Comparison of ENCODE assay signal across 21 mouse cellular contexts in genomic region chr17:34174075-34174474, GRCm38 (mm10). TPM values are rescaled to one million over a fixed set of nuclear protein-coding genes. Genes with fewer than 3 reads are reported as not detected.
DNase-seq lines count a peak whose midpoint lies in the region; ATAC-seq and TF ChIP-seq lines count a peak whose summit lies in the region.
"Had no signal": no experiment of that assay in that cellular context is flagged by ENCODE, and none has a peak within 500 bp of the region (broad histone marks: within the 10 kb centered on the region; RNA-seq: fewer than 3 reads in every experiment).

No protein-coding gene starts in this region.

- H3K4me3 ChIP-seq in spleen, adult 2 months (ENCODE audit: extremely low read depth, insufficient read depth, insufficient read length): peak overlapping the region; percentile 24; the same call in 1 of the 2 replicates
- no peak overlapping the region for H3K4me3 ChIP-seq in hindbrain, embryonic 10.5 days
- H3K4me3 ChIP-seq: embryonic facial prominence, embryonic 10.5 days; forebrain, embryonic 13.5 days; heart, embryonic 13.5 days; hindbrain, embryonic 13.5 days had no signal

- H3K36me3 ChIP-seq in spleen, adult 2 months (ENCODE audit: control insufficient read depth, insufficient read depth, low read length): 0 out of 2 replicates have a peak, but pooled peaks cover 1% of the 10 kb centered on the region
- no peaks in the 10 kb centered on the region for H3K36me3 ChIP-seq in hindbrain, embryonic 10.5 days
- H3K36me3 ChIP-seq: embryonic facial prominence, embryonic 10.5 days; heart, embryonic 13.5 days; hindbrain, embryonic 13.5 days had no signal

- TF ChIP-seq POLR2A in spleen, adult 2 months (IDR thresholded peaks at IDR 0.05; ENCODE audit: low read depth, low read length): no peak

- peak in 1 of 2 experiments; percentile 41 for DNase-seq in spleen, adult 2 months (ENCODE audit: low read depth in 1 of 2, low spot score in 2 of 2)
- DNase-seq in spleen, adult 12 weeks (ENCODE audit: low spot score): no peak
- peak; percentile 80 for DNase-seq in A20 (ENCODE audit: low read depth, low spot score)
- peak; percentile 63 for DNase-seq in naive thymus-derived CD4-positive, alpha-beta T cell, adult 2 months (ENCODE audit: low read depth)
- DNase-seq in embryo, embryonic 10 days (ENCODE audit: low spot score): no peak
- no peak for DNase-seq in heart, postnatal 4 days
- no peak for DNase-seq in hindbrain, embryonic 10.5 days (ENCODE audit: low spot score)
- DNase-seq: adrenal gland, postnatal 14 days; cerebellum, adult 18-20 months; cerebellum, adult 9-11 months; cerebellum, postnatal 36 days; forebrain, postnatal 0 days; gastrocnemius, postnatal 14 days; heart, adult 11 months; heart, postnatal 36 days had no signal

- peaks cover 21% of the 10 kb centered on the region for H3K9me3 ChIP-seq in hindbrain, embryonic 10.5 days
- H3K9me3 ChIP-seq: hindbrain, embryonic 13.5 days had no signal

- H3K27me3 ChIP-seq in spleen, adult 2 months (ENCODE audit: control insufficient read depth, insufficient read depth, low read length): no peaks in the 10 kb centered on the region
- H3K27me3 ChIP-seq in hindbrain, embryonic 10.5 days (ENCODE audit: insufficient read depth, poor library complexity, severe bottlenecking): no peaks in the 10 kb centered on the region; the same call in 1 of the 2 replicates

- peaks cover 11% of the 10 kb centered on the region; the same call in 1 of the 2 replicates for H3K4me1 ChIP-seq in spleen, adult 2 months (ENCODE audit: control insufficient read depth, insufficient read depth, insufficient read length)
- H3K4me1 ChIP-seq in hindbrain, embryonic 10.5 days (replicated peaks): no peaks in the 10 kb centered on the region
- H3K4me1 ChIP-seq: embryonic facial prominence, embryonic 10.5 days; forebrain, embryonic 13.5 days; heart, embryonic 13.5 days; hindbrain, embryonic 13.5 days had no signal

- peak overlapping the region; percentile 76 for H3K27ac ChIP-seq in spleen, adult 2 months (ENCODE audit: insufficient read depth, low read length)
- no peak overlapping the region for H3K27ac ChIP-seq in hindbrain, embryonic 10.5 days
- H3K27ac ChIP-seq: embryonic facial prominence, embryonic 10.5 days; forebrain, embryonic 13.5 days; heart, embryonic 13.5 days; hindbrain, embryonic 13.5 days; hindbrain, postnatal 0 days had no signal

- TF ChIP-seq CTCF in spleen, adult 2 months (IDR thresholded peaks at IDR 0.05; ENCODE audit: extremely low read depth, insufficient read depth, insufficient read length, insufficient replicate concordance): no peak

- ATAC-seq in granulocyte monocyte progenitor cell, adult 5-6 weeks (replicated peaks; ENCODE audit: poor library complexity, severe bottlenecking): peak; percentile 56
- ATAC-seq: forebrain, embryonic 13.5 days; forebrain, postnatal 0 days; hindbrain, postnatal 0 days had no signal

- WGBS in spleen, adult 2 months: 24% methylated on average over 1 of the region's 1 CpGs
- 58% methylated on average over 1 of the region's 1 CpGs for WGBS in hindbrain, embryonic 10.5 days

RNA-seq across cellular contexts. Expression of gene Tap1, which starts 13.3 kb away (rescaled TPM):
- polyA plus RNA-seq in spleen, adult 2 months (2012; rRNA removed): 144 and 178 TPM in 2 replicates
- total RNA-seq in granulocyte monocyte progenitor cell, adult 5-6 weeks (2014; fragmentation: Nextera tagmentation): 45.4 and 60.7 TPM in 2 replicates
- 81.6 and 89.7 TPM in 2 replicates for total RNA-seq in granulocyte monocyte progenitor cell, adult 5-6 weeks (2017)
- total RNA-seq in heart, postnatal 4 days (2021): 1 to 10 TPM; 4.8 to 5.4 TPM
- 1.7 TPM in 2 replicates for polyA plus RNA-seq in hindbrain, embryonic 10.5 days (2016; fragmentation: Nextera tagmentation; extraction: Ambion mirVana)

RNA-seq across cellular contexts. Expression of gene Psmb9, which starts 13.5 kb away (rescaled TPM):
- 159 and 225 TPM in 2 replicates for polyA plus RNA-seq in spleen, adult 2 months (2012; rRNA removed)
- total RNA-seq in granulocyte monocyte progenitor cell, adult 5-6 weeks (2014; fragmentation: Nextera tagmentation): 144 and 147 TPM in 2 replicates
- total RNA-seq in granulocyte monocyte progenitor cell, adult 5-6 weeks (2017): 103 and 141 TPM in 2 replicates
- total RNA-seq in heart, postnatal 4 days (2021): 1 to 10 TPM; 2.5 to 3.8 TPM
- polyA plus RNA-seq in hindbrain, embryonic 10.5 days (2016; fragmentation: Nextera tagmentation; extraction: Ambion mirVana): 0.66 and 0.97 TPM in 2 replicates

RNA-seq across cellular contexts. Expression of gene H2-DMb1, which starts 21.2 kb away (rescaled TPM):
- 322 and 426 TPM in 2 replicates for polyA plus RNA-seq in spleen, adult 2 months (2012; rRNA removed)
- total RNA-seq in granulocyte monocyte progenitor cell, adult 5-6 weeks (2014; fragmentation: Nextera tagmentation): 55.3 and 56.9 TPM in 2 replicates
- total RNA-seq in granulocyte monocyte progenitor cell, adult 5-6 weeks (2017): 47.9 and 48.5 TPM in 2 replicates
- total RNA-seq in heart, postnatal 4 days (2021): under 1 TPM; 0.26 to 0.68 TPM
- 0.30 and 0.98 TPM in 2 replicates for polyA plus RNA-seq in hindbrain, embryonic 10.5 days (2016; fragmentation: Nextera tagmentation; extraction: Ambion mirVana)
- polyA plus RNA-seq: forebrain, embryonic 13.5 days had no signal

RNA-seq across cellular contexts. Expression of gene Psmb8, which starts 23.4 kb away (rescaled TPM):
- polyA plus RNA-seq in spleen, adult 2 months (2012; rRNA removed): 260 and 307 TPM in 2 replicates
- total RNA-seq in granulocyte monocyte progenitor cell, adult 5-6 weeks (2014; fragmentation: Nextera tagmentation): 391 and 417 TPM in 2 replicates
- total RNA-seq in granulocyte monocyte progenitor cell, adult 5-6 weeks (2017): 462 and 464 TPM in 2 replicates
- 1 to 10 TPM; 3.7 to 7.0 TPM for total RNA-seq in heart, postnatal 4 days (2021)
- polyA plus RNA-seq in hindbrain, embryonic 10.5 days (2016; fragmentation: Nextera tagmentation; extraction: Ambion mirVana): 1.2 and 1.8 TPM in 2 replicates

RNA-seq across cellular contexts. Expression of gene Tap2, which starts 29.3 kb away (rescaled TPM):
- 83.0 and 111 TPM in 2 replicates for polyA plus RNA-seq in spleen, adult 2 months (2012; rRNA removed)
- total RNA-seq in granulocyte monocyte progenitor cell, adult 5-6 weeks (2014; fragmentation: Nextera tagmentation): 23.2 and 40.2 TPM in 2 replicates
- total RNA-seq in granulocyte monocyte progenitor cell, adult 5-6 weeks (2017): 62.7 and 69.6 TPM in 2 replicates
- total RNA-seq in heart, postnatal 4 days (2021): 10 to 100 TPM; 10.7 to 12.3 TPM
- polyA plus RNA-seq in hindbrain, embryonic 10.5 days (2016; fragmentation: Nextera tagmentation; extraction: Ambion mirVana): 0.27 and 1.4 TPM in 2 replicates

Comparison
In these comparisons a context has a peak if more than half of its experiments do, and no peak if none do; other contexts are left out.
1. DNase-seq: peak in A20 (single experiment) and naive thymus-derived CD4-positive, alpha-beta T cell, adult 2 months (single experiment); none in spleen, adult 12 weeks (single experiment), embryo, embryonic 10 days (single experiment), heart, postnatal 4 days (single experiment) and hindbrain, embryonic 10.5 days (single experiment).
2. RNA of gene Tap1, which starts 13.3 kb away (total RNA-seq): 45.4 to 89.7 TPM in granulocyte monocyte progenitor cell, adult 5-6 weeks; 4.8 to 5.4 TPM in heart, postnatal 4 days; every median in the first group is over 4 times any median in the second.
3. RNA of gene Psmb9, which starts 13.5 kb away (total RNA-seq): 103 to 147 TPM in granulocyte monocyte progenitor cell, adult 5-6 weeks; 2.5 to 3.8 TPM in heart, postnatal 4 days; every median in the first group is over 10 times any median in the second.
4. RNA of gene H2-DMb1, which starts 21.2 kb away (total RNA-seq): 47.9 to 56.9 TPM in granulocyte monocyte progenitor cell, adult 5-6 weeks; 0.26 to 0.68 TPM in heart, postnatal 4 days; every median in the first group is over 10 times any median in the second.